Comparison of ENCODE assay signal across 8 mouse cellular contexts in genomic region chr17:44189696-44190095, GRCm38 (mm10). TPM values are rescaled to one million over a fixed set of nuclear protein-coding genes. Genes with fewer than 3 reads are reported as not detected.
DNase-seq lines count a peak whose midpoint lies in the region; ATAC-seq lines count a peak whose summit lies in the region.

No protein-coding gene starts in this region.

- H3K27me3 ChIP-seq in intestine, embryonic 16.5 days (replicated peaks; ENCODE audit: control insufficient read depth, insufficient read depth, low read length): no peaks in the 10 kb centered on the region; the same call in 1 of the 2 replicates

- peak overlapping the region; percentile 66 for H3K4me2 ChIP-seq in intestine, embryonic 16.5 days (ENCODE audit: low read depth, low read length)

- peak; percentile 6 to 12 for DNase-seq in cerebellum, postnatal 14 days
- no peak for DNase-seq in cerebellum, postnatal 4 days (ENCODE audit: low spot score in 2 of 2)
- DNase-seq in gastrocnemius, postnatal 10 days: peak; percentile 23
- DNase-seq in lung, adult 18-20 months: peak; percentile 58 to 59
- DNase-seq in retina, embryonic 14.5 days (ENCODE audit: low spot score): peak; percentile 24
- no peak for DNase-seq in layer of hippocampus, adult 9-11 months
- no peak for DNase-seq in urinary bladder, postnatal 14 days (ENCODE audit: low spot score)

- peak; percentile 41 for ATAC-seq in intestine, embryonic 16.5 days

- no peak overlapping the region for H3K27ac ChIP-seq in intestine, embryonic 16.5 days (ENCODE audit: low read length)

- 7% methylated on average over 11 of the region's 11 CpGs for WGBS in intestine, embryonic 16.5 days

- peak overlapping the region; percentile 48; the same call in 1 of the 2 replicates for H3K9ac ChIP-seq in intestine, embryonic 16.5 days (ENCODE audit: low read depth, low read length)

- peak overlapping the region; percentile 25 for H3K4me3 ChIP-seq in intestine, embryonic 16.5 days (ENCODE audit: low read length)

- H3K4me1 ChIP-seq in intestine, embryonic 16.5 days (ENCODE audit: control insufficient read depth, insufficient read depth, low read length): peaks cover 19% of the 10 kb centered on the region

- H3K9me3 ChIP-seq in intestine, embryonic 16.5 days (ENCODE audit: control insufficient read depth, low read length): no peaks in the 10 kb centered on the region

- H3K36me3 ChIP-seq in intestine, embryonic 16.5 days (ENCODE audit: control insufficient read depth, insufficient read depth, low read length): no peaks in the 10 kb centered on the region

RNA-seq across cellular contexts. Expression of gene Clic5, which starts 1.3 kb away (rescaled TPM):
- 10 to 100 TPM; 76.5 TPM for total RNA-seq in gastrocnemius, postnatal 10 days (2021)
- polyA plus RNA-seq in intestine, embryonic 16.5 days (2015; fragmentation: Nextera tagmentation; extraction: Ambion mirVana): 25.9 and 31.2 TPM in 2 replicates

Comparison
In these comparisons a context has a peak if more than half of its experiments do, and no peak if none do; other contexts are left out.
1. DNase-seq: peak in cerebellum, postnatal 14 days (2 of 2), gastrocnemius, postnatal 10 days (single experiment), lung, adult 18-20 months (2 of 2) and retina, embryonic 14.5 days (single experiment); none in cerebellum, postnatal 4 days (0 of 2), layer of hippocampus, adult 9-11 months (single experiment) and urinary bladder, postnatal 14 days (single experiment).